Mouse (Mus musculus) T-helper 2 cell (primary cell): ENCODE results near the gene Maml2.

ENCODE experiments used
- in situ Hi-C: fragments of 300-600 bp; cut with MboI, MseI; formaldehyde crosslinking; loops from one replicate; pipeline ENCODE4 v1.15.1; 2025; ENCODE audit warnings: high pct_unique_total_duplicates

Maml2 gene

DNA sequence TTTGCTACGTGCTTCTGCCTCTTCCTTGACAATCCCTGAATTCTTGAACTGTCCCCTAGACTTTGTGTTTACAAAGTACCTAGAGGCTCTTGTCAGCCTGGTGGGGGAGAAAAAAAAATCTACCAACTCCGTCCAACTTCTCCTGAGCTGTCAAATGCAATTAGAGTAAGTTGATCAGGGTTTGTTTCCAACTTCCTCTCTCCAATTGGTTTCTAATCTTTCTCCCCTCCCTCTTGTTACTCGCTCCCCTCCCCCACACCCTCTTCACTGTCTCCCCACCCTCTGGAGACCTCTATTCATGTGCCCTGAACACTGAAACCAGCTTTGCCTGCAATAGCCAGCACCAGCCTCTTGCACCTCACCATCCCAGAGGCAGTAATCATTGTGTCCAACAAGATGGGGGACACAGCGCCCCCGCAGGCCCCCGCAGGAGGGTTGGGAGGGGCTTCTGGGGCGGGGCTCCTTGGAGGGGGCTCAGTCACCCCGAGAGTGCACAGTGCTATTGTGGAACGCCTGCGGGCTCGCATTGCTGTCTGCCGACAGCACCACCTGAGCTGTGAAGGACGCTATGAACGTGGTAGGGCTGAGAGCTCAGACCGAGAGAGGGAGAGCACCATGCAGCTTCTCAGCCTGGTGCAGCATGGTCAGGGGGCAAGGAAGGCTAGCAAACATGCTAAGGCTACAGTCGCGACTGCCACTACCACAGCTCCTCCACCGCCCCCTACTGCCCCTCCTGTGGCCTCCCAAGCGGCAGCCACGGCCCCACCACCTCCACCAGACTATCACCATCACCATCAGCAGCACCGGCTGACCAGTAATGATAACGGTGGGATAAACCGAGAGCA is at the start of gene Maml2:
TSS of gene Maml2 (plus strand) at position 290 of the 845 bp plus-strand sequence.
- in situ Hi-C loops: loop anchor here (25.0 kb wide), 1 partner anchor 1214 kb away; the partner anchor contains the start of genes Cwc15 and Kdm4d

DNA sequence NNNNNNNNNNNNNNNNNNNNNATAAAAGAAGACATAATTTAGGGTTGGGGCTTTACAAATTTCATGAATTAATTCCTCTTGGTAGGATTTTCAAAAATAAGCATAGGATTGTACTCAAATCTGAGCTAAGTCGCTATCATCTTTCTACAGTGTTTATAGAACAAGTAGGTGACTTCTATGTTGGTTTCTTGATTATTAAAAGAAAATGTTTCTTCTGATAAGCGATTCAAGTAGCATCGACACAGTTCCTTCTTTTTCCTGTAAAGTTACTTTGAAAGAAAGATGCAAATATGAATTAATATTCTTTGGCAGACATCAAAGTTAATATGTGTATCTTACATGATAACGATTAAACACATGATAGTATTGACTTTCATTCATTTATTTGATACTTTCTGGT is 49.7 kb upstream of the Maml2 start:
- in situ Hi-C loops: loop anchor here (5.0 kb wide), 1 partner anchor 54 kb away; no protein-coding TSS in a partner anchor

DNA sequence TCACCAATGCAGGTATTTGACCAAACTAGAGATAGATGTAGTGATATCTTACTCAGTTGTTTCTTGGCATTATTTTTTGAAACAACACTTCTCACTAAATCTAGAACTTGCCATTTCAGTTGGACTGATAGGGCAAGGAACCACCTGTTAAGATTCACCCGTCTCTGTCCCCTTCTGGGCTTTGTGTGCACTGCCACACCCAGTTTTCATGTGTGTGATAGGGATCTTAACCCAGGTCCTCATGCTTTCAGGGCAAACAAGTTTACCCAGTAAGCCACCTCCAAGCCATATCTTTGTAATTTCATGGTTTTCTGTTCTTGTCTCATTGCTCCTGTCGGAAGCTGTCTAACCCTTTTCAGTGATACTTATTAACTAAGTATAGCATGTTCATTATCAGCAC is 46.5 kb upstream of the Maml2 start:
- in situ Hi-C loops: no loop called here

DNA sequence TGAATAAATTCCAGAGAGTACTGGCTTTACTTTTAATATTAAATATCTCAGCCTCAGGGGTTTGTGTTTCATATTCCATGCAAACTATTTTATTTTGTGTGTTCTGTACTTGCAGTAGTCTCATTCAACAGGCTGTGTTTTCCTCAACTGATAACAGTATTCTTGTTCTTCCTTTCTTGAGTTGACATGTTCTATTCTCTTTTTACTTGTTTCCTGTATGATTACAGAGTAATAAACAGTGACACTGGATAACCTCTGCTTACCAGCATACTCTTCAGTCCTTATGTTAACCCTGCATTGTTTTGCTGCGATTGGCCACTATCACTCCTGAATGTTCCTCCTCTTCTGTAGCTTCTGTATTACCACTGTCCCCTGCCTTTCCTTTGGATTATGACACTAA is 41.0 kb upstream of the Maml2 start:
- in situ Hi-C loops: no loop called here

DNA sequence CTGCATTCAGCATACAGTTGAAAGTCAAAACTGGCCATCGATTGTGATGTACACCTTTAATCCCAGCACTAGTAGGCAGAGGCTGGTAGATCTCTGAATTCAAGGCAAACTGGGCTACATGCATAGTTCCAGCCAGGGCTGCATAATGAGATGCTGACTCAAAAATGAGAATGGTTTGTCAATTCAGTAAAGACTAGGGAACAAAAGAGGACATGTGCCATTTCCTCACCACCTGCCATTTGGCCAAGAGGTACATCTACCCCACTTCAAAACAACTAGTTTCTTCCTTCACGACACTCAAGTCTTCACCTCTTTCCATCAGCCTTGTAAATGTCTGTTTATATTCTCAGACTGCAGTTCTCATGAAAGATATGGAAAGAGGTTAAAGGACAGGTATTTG is 39.6 kb upstream of the Maml2 start:
- in situ Hi-C loops: no loop called here

DNA sequence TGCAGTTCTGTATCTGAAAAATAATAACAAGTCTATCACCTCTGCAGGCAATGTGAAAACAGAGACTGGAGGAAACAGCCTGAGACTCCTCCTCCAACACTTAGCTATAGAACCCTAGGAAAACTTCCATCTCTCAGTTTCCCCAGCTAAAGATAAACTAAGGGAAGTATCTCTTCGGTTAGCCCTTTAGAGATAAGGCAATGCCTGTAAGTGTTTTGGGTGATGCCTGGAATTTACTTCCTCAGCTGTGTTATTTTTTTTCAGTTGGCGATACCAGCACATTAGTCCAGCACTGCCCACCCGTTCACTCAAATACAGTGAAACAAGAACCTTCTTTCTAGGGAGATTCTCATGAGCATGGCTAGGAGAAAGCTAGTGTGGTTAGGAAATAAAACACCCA is 36.8 kb upstream of the Maml2 start:
- in situ Hi-C loops: no loop called here

DNA sequence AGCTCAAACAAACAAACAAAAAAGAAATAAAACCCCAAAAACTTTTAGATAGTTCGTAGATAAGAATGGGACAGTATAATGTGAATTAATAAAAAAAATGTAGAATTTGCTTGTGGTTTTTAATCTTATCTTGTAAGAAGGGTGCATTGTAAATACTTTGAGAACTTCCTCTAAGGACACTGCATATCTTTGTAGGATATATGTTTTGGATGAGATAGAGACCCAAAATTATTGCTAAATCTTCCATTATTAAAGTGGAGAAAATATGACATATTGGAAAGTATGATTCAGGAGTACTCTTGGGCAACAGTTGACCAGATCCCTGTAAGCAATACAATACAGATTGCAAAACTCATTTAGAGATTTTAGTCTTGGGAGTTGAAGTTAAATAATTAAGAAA is 24.5 kb upstream of the Maml2 start:
- in situ Hi-C loops: no loop called here

DNA sequence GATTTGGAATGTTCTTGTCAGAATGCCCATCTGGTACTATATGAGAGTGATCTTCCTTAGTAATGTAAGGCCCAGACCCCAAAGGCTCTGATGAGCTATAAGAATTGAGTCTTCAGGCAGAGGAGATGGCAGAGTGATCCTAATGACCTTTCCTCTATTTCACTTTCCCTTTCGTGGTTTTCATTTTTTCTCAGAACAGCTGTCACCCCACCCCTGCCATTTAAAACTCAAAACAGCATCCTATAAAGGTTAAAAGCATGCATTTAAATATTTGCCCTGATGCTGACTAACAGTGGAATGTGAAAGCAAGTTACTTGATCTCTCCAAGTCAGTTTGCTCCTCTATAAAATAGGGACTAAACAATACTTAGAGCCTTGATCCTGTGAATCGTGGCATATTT is 10.3 kb upstream of the Maml2 start:
- in situ Hi-C loops: loop anchor here (5.0 to 25.0 kb wide), 2 partner anchors 35 to 1225 kb away; partner anchors contain the start of genes Cwc15 and Kdm4d

DNA sequence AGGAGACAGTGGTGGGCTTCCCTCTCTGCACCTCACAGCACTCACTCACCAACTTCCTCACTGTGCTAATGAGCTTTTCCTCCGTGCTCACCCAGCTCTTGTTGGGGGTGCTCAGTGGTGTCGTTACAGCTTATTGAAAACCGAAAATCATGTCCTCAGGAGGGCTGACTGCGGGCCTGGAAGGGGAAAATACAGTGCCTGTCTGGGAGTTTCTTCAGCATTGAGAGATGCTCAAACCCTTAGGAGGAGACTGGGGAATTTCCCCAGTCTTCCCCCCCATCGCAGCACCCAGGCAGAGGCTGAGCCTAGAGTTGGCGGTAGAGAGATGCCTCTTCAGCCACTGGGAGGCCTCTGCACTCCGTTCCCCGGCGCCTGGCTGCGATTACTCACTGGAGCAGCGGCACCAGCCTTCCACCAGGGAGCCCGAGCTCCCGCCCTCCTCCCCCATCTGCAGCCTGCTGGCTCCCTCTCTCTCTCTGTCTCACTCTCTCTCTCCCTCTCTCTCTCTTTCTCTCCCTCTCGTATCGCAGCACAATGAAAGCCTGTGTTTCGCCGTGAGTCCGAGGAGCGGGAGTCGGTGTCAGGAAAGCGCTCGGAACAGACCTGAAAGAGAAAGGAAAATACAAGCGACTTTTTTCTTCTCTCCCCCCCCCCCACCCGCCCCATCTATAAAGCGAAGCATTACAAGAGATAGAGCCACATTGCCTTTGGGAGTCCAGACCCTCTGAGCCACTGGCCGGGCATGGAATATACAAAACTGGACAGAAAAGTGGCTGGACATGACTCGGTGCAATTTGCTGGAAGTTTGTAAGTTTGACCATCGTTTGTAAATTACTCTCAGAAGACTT is 1.3 kb upstream of the Maml2 start:
- in situ Hi-C loops: loop anchor here (25.0 kb wide), 1 partner anchor 1216 kb away; the partner anchor contains the start of genes Cwc15 and Kdm4d

DNA sequence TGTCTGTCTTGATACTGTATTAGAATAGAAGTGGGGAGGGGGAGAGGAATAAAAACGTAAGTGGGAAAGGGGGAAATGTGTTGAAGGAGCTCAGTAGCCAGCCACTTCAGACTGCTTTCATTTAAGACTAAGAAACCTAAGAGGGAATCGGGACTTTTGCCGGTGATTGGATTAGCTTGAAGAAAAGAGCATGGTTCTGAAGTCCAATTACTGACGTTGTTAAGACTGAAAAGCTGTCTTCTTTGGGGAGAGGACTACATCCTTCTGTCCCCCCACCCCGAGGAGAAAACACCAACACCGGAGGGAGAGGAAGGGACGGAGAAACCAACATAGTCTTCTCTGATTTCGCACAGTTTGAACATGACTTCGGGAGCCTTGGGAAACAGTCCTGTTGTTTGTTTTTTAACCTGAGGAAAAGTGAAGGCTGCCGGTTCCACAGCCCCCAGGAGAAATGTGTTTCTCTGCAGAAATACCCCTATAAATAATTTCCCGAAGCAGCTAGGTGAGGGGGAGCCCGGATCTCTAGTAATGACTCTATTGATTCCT is 562 bp upstream of the Maml2 start:
- in situ Hi-C loops: loop anchor here (25.0 kb wide), 1 partner anchor 1215 kb away; the partner anchor contains the start of genes Cwc15 and Kdm4d

DNA sequence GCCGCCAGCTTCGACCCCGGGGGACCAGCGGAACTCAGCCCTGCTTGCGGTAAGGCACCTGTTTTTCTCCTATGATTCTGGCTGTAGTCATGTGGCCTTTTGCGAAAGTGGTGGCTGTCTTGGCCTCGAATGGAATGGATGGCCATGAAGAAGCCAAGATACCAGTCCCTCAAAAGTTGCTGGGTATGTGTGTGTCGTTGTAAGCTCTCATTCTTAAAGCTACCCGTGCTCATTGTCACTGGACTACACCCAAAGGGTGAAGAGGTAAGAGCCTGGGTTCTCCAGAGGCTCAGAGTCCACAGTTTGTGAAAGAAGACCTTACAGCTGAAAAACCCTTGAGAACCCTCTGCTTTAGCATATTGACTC is 739 bp downstream of the Maml2 start:
- in situ Hi-C loops: loop anchor here (25.0 kb wide), 1 partner anchor 1214 kb away; the partner anchor contains the start of genes Cwc15 and Kdm4d

DNA sequence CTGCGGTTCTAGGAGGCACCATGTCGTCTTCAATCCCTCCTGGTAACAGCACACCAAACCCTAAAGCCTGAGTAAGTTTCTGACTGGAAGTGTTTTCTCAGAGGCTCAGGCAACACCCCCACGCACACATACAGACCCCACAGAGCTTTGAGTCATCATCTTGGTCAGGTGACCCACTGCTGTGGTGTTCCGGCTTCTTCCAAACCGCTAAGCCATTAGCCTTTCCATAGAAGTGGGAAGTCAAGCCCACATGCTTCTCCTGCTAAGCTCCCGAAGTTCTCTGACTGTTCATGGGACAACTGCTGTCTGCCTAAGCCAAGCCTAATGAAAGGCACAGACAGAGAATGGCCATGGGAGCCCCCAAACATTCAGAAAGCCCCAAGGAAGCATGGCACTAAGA is 1.4 kb downstream of the Maml2 start:
- in situ Hi-C loops: loop anchor here (25.0 kb wide), 1 partner anchor 1213 kb away; the partner anchor contains the start of genes Cwc15 and Kdm4d

DNA sequence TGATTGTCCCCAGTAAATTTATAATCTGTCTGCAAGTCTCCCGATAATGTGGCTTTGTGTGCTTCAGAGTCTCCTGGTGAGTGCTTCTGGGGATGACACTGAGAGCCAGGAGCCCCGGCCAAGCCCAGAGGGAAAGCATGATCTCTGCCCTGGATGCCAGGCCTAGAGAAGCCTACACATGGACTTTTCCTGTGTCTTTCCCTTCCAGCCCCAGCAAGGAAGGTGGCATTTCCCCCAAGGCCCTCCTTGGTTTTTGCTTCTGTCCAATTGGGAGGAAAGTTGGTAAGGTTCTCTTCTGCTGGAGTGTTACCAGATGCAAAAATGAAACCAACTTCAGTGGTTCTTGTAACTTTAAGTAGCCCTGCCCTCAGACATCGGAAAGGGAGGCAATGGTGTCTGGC is 2.3 kb downstream of the Maml2 start:
- in situ Hi-C loops: loop anchor here (5.0 to 25.0 kb wide), 4 partner anchors 53 to 1337 kb away; partner anchors contain the start of genes Amotl1, Ccdc82, Jrkl and Sesn3

DNA sequence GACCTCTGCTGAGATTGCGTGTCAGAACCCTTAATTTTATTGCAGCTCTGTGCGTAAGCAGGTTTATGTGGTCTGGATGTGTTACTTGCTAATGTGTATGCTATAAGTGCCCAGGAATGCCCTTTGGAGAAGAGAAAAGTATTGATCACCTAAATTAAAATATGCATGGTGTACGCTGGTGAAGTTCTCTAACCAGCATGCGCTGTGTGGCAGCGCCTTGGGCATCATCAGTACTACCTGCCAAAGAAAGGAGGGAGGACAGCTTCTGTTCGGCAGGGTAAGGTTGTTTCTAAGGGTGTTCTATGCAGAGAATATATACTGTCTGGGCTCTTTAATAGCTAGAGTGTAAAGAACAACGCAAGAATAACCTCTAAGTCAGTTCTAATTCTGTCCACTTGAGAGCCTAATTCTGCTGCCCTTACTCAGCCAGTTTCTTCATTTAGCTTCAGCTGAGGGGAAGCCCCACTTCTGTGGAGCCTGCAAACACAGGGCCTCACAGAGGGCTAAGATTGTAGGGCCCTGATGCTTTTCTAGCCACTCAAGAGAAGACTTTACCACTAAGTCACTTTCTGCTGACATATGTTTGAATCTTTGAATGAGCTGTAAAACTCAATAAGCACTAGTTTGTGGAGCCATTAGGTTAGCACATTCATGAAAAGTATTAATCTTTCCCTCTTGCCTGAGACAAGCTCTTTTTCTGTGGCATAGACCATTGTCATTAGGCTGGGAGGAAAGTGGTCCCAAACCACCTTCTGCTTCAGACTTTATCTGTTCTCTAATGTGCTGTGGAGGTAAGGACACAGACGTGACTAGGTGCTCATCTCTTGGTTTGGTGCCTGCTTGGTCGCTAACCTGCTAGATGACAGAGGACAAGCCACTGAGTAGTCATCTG is 3.4 kb downstream of the Maml2 start:
- in situ Hi-C loops: loop anchor here (5.0 to 25.0 kb wide), 4 partner anchors 54 to 1336 kb away; partner anchors contain the start of genes Amotl1, Ccdc82, Jrkl and Sesn3

DNA sequence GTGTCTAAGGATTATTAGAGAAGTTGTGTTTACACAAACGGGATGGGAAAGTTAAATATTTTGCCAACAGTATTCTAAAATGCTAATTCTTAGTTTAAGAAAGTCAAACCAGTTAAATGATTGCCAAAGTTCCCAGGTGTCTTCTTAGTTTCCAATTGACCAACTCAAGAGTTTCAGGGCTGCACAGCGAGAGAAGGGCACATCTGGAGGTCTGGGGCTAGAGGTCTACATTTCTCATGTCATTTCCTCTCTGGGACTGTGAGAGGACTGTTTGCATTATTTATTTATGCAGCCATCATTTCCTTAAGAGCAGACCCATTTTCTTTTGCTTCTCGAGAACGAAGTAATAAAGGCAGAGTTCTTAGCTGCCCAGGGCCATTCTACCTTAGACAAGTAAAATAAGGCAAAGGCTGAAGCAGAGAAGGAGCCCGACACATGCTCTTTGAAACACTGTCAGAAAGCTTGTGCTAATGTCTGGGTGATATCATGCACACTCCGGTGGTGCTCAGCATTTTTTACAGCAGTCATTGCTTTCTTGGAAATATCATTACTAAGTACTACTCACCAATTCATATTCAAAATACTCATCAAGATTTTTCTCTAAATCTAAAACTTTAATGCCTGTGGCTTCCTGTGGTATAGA is 4.5 kb downstream of the Maml2 start:
- in situ Hi-C loops: loop anchor here (5.0 to 25.0 kb wide), 4 partner anchors 55 to 1335 kb away; partner anchors contain the start of genes Amotl1, Ccdc82, Jrkl and Sesn3

DNA sequence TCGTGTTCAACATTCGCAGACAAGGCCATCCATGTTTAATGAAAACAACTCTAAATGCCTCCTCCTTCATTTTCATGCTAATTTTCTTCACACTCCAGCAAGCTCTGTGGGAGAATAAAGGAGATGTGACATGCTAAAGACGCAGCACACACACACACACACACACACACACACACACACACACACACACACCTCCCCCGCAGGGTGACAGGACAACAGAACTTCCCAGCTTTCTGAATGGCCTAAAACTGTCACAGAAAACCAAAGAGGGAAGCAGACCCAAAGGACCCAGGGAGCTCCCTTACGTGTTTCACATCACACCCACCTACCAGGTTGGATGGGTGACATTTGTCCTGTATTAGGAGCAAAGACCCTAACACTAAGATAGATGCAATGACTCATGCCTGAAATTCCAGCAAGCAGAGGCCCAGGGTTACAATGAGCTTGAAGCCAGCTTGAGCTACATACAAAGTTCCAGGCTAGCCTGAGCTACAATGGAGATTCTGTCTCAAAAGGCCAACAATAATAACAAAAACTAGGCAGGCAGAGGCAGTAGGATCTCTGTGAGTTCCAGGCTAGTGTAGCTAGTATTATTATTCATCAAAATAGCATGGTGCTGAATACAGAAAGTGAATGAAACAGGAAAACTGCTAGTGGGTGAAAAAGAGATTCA is 5.5 kb downstream of the Maml2 start:
- in situ Hi-C loops: loop anchor here (5.0 to 25.0 kb wide), 4 partner anchors 56 to 1334 kb away; partner anchors contain the start of genes Amotl1, Ccdc82, Jrkl and Sesn3

DNA sequence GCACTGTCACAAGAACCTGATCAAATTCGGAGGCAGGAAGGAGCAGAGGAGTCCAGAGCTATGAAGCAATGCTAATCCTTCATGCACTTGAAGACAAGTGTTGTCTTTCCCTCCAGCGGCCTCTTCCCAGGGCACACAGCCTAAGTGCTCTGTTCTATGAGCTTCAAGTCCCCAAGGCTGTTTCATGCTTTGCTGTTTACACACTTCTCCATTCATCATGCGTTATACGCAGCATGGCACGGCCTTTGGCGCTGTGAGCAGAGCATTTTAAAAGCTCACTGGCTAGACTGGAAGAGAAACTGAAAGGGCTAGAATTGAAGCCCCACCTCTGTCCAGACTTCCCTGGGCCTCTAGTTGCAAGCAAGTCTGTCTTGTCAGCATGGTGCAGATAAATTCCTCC is 6.2 kb downstream of the Maml2 start:
- in situ Hi-C loops: loop anchor here (5.0 to 25.0 kb wide), 4 partner anchors 57 to 1333 kb away; partner anchors contain the start of genes Amotl1, Ccdc82, Jrkl and Sesn3

DNA sequence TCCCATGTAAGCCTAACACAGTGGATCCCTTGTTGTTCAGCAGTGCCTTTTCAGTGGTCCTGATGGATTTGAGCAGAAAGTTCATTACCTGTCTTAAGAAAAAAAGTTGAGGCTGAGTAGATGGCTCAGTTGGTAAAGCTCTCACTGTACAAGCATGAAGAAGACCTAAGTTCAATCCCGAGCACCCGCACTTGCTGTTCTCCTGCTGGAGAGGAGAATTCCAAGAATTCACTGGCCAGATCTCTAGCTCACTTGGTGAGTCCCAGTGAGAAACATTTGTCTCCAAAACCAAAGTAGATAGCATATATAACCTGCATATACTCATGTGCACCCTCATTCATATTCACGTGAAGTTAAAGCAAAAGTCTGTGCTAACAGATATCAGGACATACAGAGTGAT is 8.7 kb downstream of the Maml2 start:
- in situ Hi-C loops: loop anchor here (10.0 to 25.0 kb wide), 3 partner anchors 331 to 1331 kb away; partner anchors contain the start of genes Amotl1 and Sesn3

DNA sequence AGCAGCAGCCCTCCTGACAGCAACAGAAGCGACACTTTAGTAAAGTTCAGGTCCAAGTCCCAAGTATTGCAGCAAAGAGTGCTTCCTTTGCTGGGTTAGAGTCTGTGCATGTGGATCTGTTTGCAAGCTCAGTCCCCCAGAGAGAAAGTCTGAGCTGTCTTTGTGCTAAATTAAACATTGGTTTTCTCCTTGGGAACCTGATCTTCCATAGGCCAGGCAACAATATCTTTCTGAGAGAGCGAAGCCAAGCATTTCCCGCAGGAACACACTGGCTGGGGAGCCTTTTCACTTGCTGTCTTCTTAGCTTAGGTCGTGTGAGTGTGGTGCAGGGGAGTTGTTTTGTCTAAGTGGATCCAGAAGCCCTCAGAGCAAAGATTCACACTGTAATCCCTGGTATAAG is 9.5 kb downstream of the Maml2 start:
- in situ Hi-C loops: loop anchor here (10.0 to 25.0 kb wide), 3 partner anchors 330 to 1330 kb away; partner anchors contain the start of genes Amotl1 and Sesn3
